Mouse (Mus musculus) stomach, embryonic 14.5 days (tissue): Measurements from ENCODE around the gene Plekho2. TPM values are rescaled to one million over a fixed set of nuclear protein-coding genes. Genes with fewer than 3 reads are reported as not detected.

Experiments
- ATAC-seq: fragments of 200-750 bp; cut with Nextera tagmentation; 2 replicates; pipeline ENCODE4 v1.8.0; 2017; ENCODE audit warnings: low read depth, moderate TSS enrichment; ENCODE audit not compliant: insufficient number of reproducible peaks, insufficient read depth, low FRiP score
- H3K27ac ChIP-seq: fragments of 300-500 bp; sonication (generic); 2 replicates; pipeline ENCODE4 v1.5.1; 2014; ENCODE audit warnings: mild to moderate bottlenecking, low read length, moderate library complexity, mixed read lengths
- H3K27me3 ChIP-seq: fragments of 300-500 bp; sonication (generic); 2 replicates; pipeline ENCODE4 v1.6.1; 2014; ENCODE audit warnings: low read length, control low read depth, mixed read lengths; ENCODE audit not compliant: control insufficient read depth, insufficient read depth
- H3K36me3 ChIP-seq: fragments of 300-500 bp; sonication (generic); 2 replicates; pipeline ENCODE4 v1.6.1; 2014; ENCODE audit warnings: mild to moderate bottlenecking, control low read depth, low read length, moderate library complexity, mixed read lengths; ENCODE audit not compliant: control insufficient read depth, insufficient read depth
- H3K4me1 ChIP-seq: fragments of 300-500 bp; sonication (generic); 2 replicates; pipeline ENCODE4 v1.6.1; 2014; ENCODE audit warnings: low read length, control low read depth, mixed read lengths; ENCODE audit not compliant: control insufficient read depth, insufficient read depth
- H3K4me2 ChIP-seq: fragments of 300-500 bp; sonication (generic); replicated peaks from 2 replicates; pipeline ENCODE4 v1.6.1; 2014; ENCODE audit warnings: low read depth, low read length, control low read depth
- H3K4me3 ChIP-seq: fragments of 300-500 bp; sonication (generic); 2 replicates; pipeline ENCODE4 v1.5.1; 2014; ENCODE audit warnings: low read depth, low read length, control low read depth
- H3K9ac ChIP-seq: fragments of 300-500 bp; sonication (generic); replicated peaks from 2 replicates; pipeline ENCODE4 v1.6.1; 2014; ENCODE audit warnings: low read depth, mild to moderate bottlenecking, control low read depth, low read length, moderate library complexity, mixed read lengths
- H3K9me3 ChIP-seq: fragments of 300-500 bp; sonication (generic); 2 replicates; pipeline ENCODE4 v1.6.1; 2016; ENCODE audit warnings: low read depth, low read length, control low read depth; ENCODE audit not compliant: control insufficient read depth
- WGBS: fragments of 180-500 bp; shearing (Covaris S2); extraction: QIAGEN DNeasy Blood & Tissue Kit; methylation state at CpG from one replicate; pipeline ENCODE4 v1.1.7; 2014; 5-methylcytosine and 5-hydroxymethylcytosine counted together
- polyA plus RNA-seq: library from polyadenylated mRNA; unstranded; fragments of >200 nt; fragmentation: Nextera tagmentation; extraction: Ambion mirVana; gene quantifications from 2 replicates; pipeline ENCODE4 v1.2.1, GENCODE M21; 2014

Gene Plekho2
- polyA plus RNA-seq, 1 experiment from 2014 or later = 21.2 TPM

DNA sequence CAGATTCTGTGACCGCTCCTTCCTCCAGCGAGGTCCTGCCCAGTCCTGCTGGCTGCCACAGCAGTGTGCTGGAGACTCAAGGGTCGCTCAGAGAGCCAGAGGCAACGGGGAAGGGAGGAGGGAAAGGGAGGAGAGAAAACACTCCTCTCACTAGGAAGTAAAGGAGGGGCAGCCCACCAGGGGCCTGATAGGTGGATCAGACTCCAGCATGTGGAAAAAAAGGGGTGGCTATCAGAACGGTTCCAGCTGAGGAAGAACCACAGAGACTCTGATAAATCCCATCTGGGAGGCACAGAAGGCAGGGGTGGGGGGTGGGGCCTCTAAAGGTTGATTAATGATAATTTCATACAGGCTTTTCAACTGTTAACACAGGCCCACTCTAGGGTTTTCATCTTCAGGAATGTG is 24.8 kb downstream of the Plekho2 start:
- no peak overlapping the region for H3K9ac ChIP-seq
- WGBS = 6% methylated on average over 5 of the region's 5 CpGs
- peaks cover 35% of the 10 kb centered on the region for H3K4me1 ChIP-seq
- peaks cover 8% of the 10 kb centered on the region for H3K36me3 ChIP-seq
- no peak overlapping the region for H3K4me3 ChIP-seq
- peak overlapping the region; percentile 16; the same call in 1 of the 2 replicates for H3K4me2 ChIP-seq
- no peaks in the 10 kb centered on the region for H3K9me3 ChIP-seq
- H3K27ac ChIP-seq = peak overlapping the region; percentile 91
- ATAC-seq = peak; percentile 80
- H3K27me3 ChIP-seq = no peaks in the 10 kb centered on the region

DNA sequence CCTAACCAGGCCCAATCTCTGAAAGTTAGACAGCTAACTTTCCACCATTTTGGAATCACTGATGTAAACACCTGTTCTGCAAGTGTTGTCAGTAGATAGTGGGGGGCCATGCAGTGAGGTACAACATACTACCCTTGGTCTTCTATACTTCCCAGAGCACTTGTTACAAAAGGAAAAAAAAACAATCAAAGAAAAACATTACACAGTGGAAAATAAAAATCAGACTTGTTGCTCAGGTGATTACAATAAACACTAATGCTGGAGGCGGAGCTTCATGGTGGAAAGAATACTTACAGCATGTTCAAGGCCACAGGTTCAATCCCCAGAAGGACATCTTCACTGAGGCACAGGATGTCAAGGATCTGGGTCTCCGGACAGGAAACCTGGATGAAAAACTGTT is 27.1 kb downstream of the Plekho2 start:
- WGBS = 95% methylated on average over 2 of the region's 2 CpGs
- H3K4me1 ChIP-seq = peaks cover 45% of the 10 kb centered on the region

DNA sequence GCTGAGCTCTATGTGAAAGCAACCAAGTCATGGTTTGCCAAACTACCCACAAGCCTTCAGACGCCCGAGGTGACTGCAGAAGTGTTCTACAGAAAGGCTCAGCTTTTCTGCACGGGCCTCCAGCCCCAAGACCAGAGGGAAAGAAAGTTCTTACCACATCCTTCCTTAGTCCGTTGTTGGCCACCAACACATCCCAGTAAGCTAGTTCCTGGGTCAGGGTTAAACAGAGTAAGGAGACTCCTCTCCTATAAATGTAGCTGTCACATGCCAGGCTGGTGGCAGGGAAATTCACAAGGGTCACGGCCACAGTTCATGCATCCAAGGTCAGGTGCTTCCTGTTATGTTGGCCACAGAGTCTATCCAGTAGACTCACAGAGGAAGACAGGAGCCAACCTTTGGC is 27.7 kb downstream of the Plekho2 start:
- no peak for ATAC-seq
- peaks cover 48% of the 10 kb centered on the region for H3K4me1 ChIP-seq
- no peak overlapping the region for H3K4me3 ChIP-seq

More for the DNA sequence above, 27.1 kb downstream of the Plekho2 start:
- no peak overlapping the region for H3K4me2 ChIP-seq
- H3K9me3 ChIP-seq = no peaks in the 10 kb centered on the region
- H3K9ac ChIP-seq = no peak overlapping the region
- no peak overlapping the region for H3K4me3 ChIP-seq
- no peaks in the 10 kb centered on the region for H3K27me3 ChIP-seq
- H3K36me3 ChIP-seq = peaks cover 3% of the 10 kb centered on the region
- ATAC-seq = no peak
- H3K27ac ChIP-seq = no peak overlapping the region; the same call in 1 of the 2 replicates

DNA sequence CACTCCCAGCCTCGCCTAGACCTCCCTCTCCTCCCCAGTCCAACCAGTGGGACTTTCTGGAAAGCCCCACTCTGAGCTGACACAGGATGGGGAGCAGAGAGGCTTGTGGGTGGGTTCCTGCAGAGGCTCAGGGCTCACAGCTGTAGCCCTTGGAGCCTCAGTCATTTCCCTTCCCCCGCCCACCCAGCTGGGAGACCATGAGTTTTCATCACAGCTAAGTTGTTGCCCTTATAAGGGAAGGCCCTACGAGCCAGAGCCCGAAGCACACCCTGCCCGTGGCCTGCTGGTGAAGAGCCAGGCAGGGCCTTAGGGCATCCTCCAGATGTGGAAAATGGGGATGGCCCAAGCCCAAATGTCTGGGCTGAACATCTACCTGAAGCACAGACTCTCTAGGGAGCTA is 28.8 kb downstream of the Plekho2 start:
- Histone ChIP-seq H3K27ac (peak overlapping the region; percentile 92), H3K36me3 (no peaks in the 10 kb centered on the region; the same call in 1 of the 2 replicates), H3K4me2 (no peak overlapping the region), H3K4me1 (peaks cover 47% of the 10 kb centered on the region), H3K9me3 (no peaks in the 10 kb centered on the region), H3K9ac (no peak overlapping the region), H3K27me3 (no peaks in the 10 kb centered on the region), H3K4me3 (no peak overlapping the region)
- 6% methylated on average over 5 of the region's 5 CpGs for WGBS
- peak; percentile 82 for ATAC-seq

More for the DNA sequence above, 27.7 kb downstream of the Plekho2 start:
- 86% methylated on average over 5 of the region's 5 CpGs for WGBS
- H3K9me3 ChIP-seq = no peaks in the 10 kb centered on the region
- H3K4me2 ChIP-seq = no peak overlapping the region
- H3K27me3 ChIP-seq = no peaks in the 10 kb centered on the region
- H3K9ac ChIP-seq = no peak overlapping the region
- H3K36me3 ChIP-seq = peaks cover 3% of the 10 kb centered on the region; the same call in 1 of the 2 replicates
- peak overlapping the region; percentile 92; the same call in 1 of the 2 replicates for H3K27ac ChIP-seq

DNA sequence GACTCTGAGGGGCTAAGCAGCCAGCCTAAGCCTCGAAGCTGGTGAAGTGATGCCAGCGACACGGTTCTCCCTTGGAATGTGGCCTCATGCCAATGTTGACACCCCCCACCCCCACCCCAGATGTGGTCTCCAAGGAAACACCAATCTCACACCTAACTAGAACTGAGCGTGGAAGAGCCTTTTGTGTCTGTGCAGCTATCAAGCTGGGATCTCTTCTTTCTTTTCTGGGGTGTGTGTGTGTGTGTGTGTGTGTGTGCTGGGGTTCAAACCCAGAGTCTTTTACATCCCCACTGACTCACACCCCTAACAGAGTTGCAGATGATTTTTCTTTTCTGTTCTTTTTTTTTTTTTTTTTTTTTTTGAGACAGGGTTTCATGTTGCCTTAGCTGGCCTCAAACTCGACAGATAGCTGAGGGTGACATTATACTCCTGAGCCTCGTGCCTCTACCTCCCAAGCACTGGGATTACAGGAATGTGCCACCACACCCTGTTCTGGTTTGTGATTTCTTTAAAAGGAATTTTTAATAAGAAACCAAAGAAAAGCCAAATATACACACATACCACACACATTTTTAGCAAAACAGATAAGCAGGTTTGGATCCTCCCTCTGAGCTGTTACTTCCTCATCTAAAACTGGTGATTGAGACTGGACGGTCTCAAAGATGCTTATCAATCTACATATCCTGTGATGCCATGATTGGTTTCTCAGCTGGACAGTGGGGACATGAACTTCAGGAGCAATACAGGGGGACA is 29.6 kb downstream of the Plekho2 start:
- Histone ChIP-seq H3K4me3 (no peak overlapping the region), H3K4me1 (peaks cover 39% of the 10 kb centered on the region), H3K4me2 (no peak overlapping the region), H3K9ac (no peak overlapping the region), H3K36me3 (no peaks in the 10 kb centered on the region; the same call in 1 of the 2 replicates), H3K9me3 (no peaks in the 10 kb centered on the region), H3K27ac (peak overlapping the region; percentile 92), H3K27me3 (no peaks in the 10 kb centered on the region)
- WGBS = 20% methylated on average over 7 of the region's 7 CpGs
- no peak for ATAC-seq

DNA sequence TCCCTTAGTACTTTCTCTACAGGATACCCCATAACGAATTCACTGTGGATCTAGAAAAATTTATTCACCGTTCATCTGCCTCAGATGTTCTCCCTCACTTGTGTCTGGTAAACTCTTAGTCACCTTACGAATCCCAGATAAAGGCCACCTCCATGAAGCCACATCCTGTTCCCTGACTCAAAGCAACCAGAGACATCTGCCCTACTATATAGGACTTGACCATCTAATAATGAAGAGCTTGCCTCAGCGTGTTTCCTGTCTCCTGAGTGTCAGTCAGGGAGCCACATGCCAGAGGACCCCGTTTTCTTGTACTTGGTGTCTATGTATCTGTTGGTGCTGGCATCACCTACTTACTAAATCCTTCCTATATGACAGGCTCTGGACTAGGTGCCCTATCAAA is 30.2 kb downstream of the Plekho2 start:
- no peak for ATAC-seq
- H3K4me3 ChIP-seq = no peak overlapping the region

DNA sequence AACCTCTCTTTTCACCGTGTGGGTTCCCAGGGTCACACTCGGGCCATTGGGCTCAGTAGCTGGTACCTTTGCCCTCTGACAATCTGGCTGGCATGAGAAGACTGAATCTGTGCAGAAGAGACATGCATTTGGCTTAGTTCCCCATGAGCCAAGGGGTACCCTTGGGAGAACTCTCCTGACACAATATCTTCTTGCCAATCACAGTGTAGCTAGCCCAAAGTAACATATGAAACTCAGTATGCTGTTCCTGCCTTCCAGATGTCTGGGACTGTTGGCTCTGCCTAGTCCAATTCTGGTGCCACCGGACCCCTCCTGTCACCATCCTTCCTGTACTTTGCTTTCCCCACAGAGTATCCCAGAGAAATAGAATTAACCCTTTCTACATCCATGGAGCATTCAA is 30.7 kb downstream of the Plekho2 start:
- Histone ChIP-seq H3K4me3 (no peak overlapping the region), H3K9ac (no peak overlapping the region), H3K4me2 (no peak overlapping the region), H3K9me3 (no peaks in the 10 kb centered on the region), H3K27ac (no peak overlapping the region), H3K4me1 (peaks cover 29% of the 10 kb centered on the region; the same call in 1 of the 2 replicates), H3K36me3 (no peaks in the 10 kb centered on the region; the same call in 1 of the 2 replicates), H3K27me3 (no peaks in the 10 kb centered on the region)
- 89% methylated on average over 3 of the region's 3 CpGs for WGBS
- ATAC-seq = no peak

More for the DNA sequence above, 30.2 kb downstream of the Plekho2 start:
- H3K9me3 ChIP-seq = no peaks in the 10 kb centered on the region
- WGBS = 80% methylated on average over 5 of the region's 5 CpGs
- H3K4me2 ChIP-seq = no peak overlapping the region
- no peaks in the 10 kb centered on the region for H3K27me3 ChIP-seq
- H3K36me3 ChIP-seq = no peaks in the 10 kb centered on the region; the same call in 1 of the 2 replicates
- peaks cover 33% of the 10 kb centered on the region for H3K4me1 ChIP-seq
- no peak overlapping the region for H3K9ac ChIP-seq
- peak overlapping the region; percentile 92 for H3K27ac ChIP-seq

DNA sequence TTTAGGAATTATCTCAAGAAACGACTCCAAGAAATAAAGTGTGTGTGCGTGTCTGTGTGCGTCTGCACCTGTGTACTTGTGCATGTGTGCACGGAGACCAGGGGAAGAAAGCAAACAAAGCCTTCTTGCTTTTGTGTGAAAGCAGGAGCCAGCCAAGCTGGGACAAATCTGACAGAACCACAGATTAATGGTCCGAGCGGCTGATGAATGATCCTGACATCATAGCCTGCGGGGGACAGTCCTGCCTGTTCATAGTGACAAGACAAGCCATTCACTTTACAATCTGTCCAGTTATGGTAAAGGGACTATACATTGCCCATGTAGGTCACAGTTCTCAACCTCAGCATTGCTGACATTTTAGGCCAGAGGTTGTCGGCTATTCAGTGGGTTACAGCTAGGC is 31.5 kb downstream of the Plekho2 start:
- H3K9ac ChIP-seq = no peak overlapping the region
- H3K4me2 ChIP-seq = no peak overlapping the region
- H3K36me3 ChIP-seq = no peaks in the 10 kb centered on the region
- 58% methylated on average over 8 of the region's 8 CpGs for WGBS
- H3K4me1 ChIP-seq = peaks cover 29% of the 10 kb centered on the region; the same call in 1 of the 2 replicates
- peak overlapping the region; percentile 52; the same call in 1 of the 2 replicates for H3K27ac ChIP-seq
- H3K9me3 ChIP-seq = no peaks in the 10 kb centered on the region
- H3K4me3 ChIP-seq = no peak overlapping the region
- no peaks in the 10 kb centered on the region for H3K27me3 ChIP-seq
- ATAC-seq = no peak
